Mouse (Mus musculus) erythroblast, embryonic 14.5 days (primary cell): ENCODE measurements at regions not wholly inside any gene's neighbourhood (a gene's known extent, or its start where the extent isn't known, plus 50 kb on each side); places are given as distances from the start of the nearest gene placed in this dataset.

Experiments used
- GATA1 ChIP-seq: IDR thresholded peaks from 2 replicates; pipeline ENCODE4 v1.6.1; 2012; ENCODE audit warnings: low read length, inconsistent platforms, mixed read lengths
- TAL1 ChIP-seq: IDR thresholded peaks from 3 replicates; pipeline ENCODE4 v1.6.1; 2012; ENCODE audit warnings: low read length, inconsistent platforms, mixed read lengths

DNA sequence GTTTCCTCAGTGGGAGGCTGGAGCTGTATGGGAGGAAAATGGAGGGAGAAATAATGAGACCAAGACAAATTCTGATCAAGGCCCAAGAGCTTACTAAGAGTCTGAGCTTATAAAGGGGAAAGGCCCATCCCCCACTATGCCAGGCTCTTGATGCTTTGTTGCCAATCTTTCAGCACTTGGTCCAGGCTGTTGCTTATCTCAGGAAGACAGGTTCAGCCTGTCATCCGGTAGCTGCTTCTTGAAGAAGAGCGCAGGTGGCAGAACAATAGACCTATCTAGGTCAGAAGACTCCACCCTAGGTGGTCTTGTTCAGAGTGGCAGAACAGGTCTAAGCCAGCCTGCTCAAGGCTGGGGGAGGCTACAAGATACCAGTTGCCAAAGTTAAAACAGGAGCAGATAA lies 466.2 kb upstream of the Tbl1xr1 start:
- TF ChIP-seq GATA1: no peak
- no peak for TF ChIP-seq TAL1
